Mouse (Mus musculus) hindbrain, postnatal 0 days (tissue): ENCODE results near the gene Nono. TPM values are rescaled to one million over a fixed set of nuclear protein-coding genes. Genes with fewer than 3 reads are reported as not detected.

ENCODE experiments used
- ATAC-seq: fragments of 200-750 bp; cut with Nextera tagmentation; 2 replicates; pipeline ENCODE4 v1.8.0; 2017; ENCODE audit warnings: mild to moderate bottlenecking, moderate TSS enrichment, moderate library complexity
- DNase-seq: peaks from one replicate; pipeline ENCODE4 v3.0.0-alpha.2; 2015; ENCODE audit warnings: low spot score
- H3K27ac ChIP-seq: fragments of 300-500 bp; sonication (generic); 2 replicates; pipeline ENCODE4 v1.5.1; 2014; ENCODE audit warnings: mild to moderate bottlenecking
- H3K27me3 ChIP-seq: fragments of 300-500 bp; sonication (generic); 2 replicates; pipeline ENCODE4 v1.6.1; 2014; ENCODE audit warnings: low read length, mixed read lengths; ENCODE audit not compliant: insufficient read depth
- H3K36me3 ChIP-seq: fragments of 300-500 bp; sonication (generic); 2 replicates; pipeline ENCODE4 v1.6.1; 2014; ENCODE audit warnings: low read length, mixed read lengths; ENCODE audit not compliant: insufficient read depth
- H3K4me1 ChIP-seq: fragments of 300-500 bp; sonication (generic); 2 replicates; pipeline ENCODE4 v1.6.1; 2014; ENCODE audit warnings: antibody characterized with exemption, low read length, mixed read lengths; ENCODE audit not compliant: insufficient read depth
- H3K4me2 ChIP-seq: fragments of 300-500 bp; sonication (generic); 2 replicates; pipeline ENCODE4 v1.6.1; 2014; ENCODE audit warnings: low read depth, mild to moderate bottlenecking, low read length, moderate library complexity, mixed read lengths
- H3K4me3 ChIP-seq: fragments of 300-500 bp; sonication (generic); 2 replicates; pipeline ENCODE4 v1.5.1; 2014; ENCODE audit warnings: low read length
- H3K9ac ChIP-seq: fragments of 300-500 bp; sonication (generic); replicated peaks from 2 replicates; pipeline ENCODE4 v1.6.1; 2014; ENCODE audit warnings: mild to moderate bottlenecking, low read length, moderate library complexity, mixed read lengths
- H3K9me3 ChIP-seq: fragments of 300-500 bp; sonication (generic); 2 replicates; pipeline ENCODE4 v1.6.1; 2016; ENCODE audit warnings: low read length, mixed read lengths
- CTCF ChIP-seq: IDR thresholded peaks from 2 replicates; pipeline ENCODE4 v1.5.1; 2016; ENCODE audit warnings: antibody characterized with exemption, control low read depth, low read depth
- WGBS: fragments of 180-500 bp; shearing (Covaris S2); extraction: QIAGEN DNeasy Blood & Tissue Kit; methylation state at CpG from one replicate; pipeline ENCODE4 v1.1.7; 2014; 5-methylcytosine and 5-hydroxymethylcytosine counted together
- polyA plus RNA-seq: library from polyadenylated mRNA; unstranded; fragments of >200 nt; fragmentation: Nextera tagmentation; extraction: Ambion mirVana; gene quantifications from 2 replicates; pipeline ENCODE4 v1.2.1, GENCODE M21; 2015
- total RNA-seq: library from RNA; depleted of rRNA; stranded (reverse); fragments of >200 nt; gene quantifications from 2 replicates; pipeline ENCODE4 v1.2.3, GENCODE M21; 2014

Gene Nono
- total and polyA plus RNA-seq, 2 experiments from 2014 or later = 189 to 201 TPM

- Histone ChIP-seq H3K4me2 (no peak overlapping the region), H3K4me1 (no peaks in the 10 kb centered on the region), H3K27ac (no peak overlapping the region), H3K27me3 (no peaks in the 10 kb centered on the region), H3K9me3 (no peaks in the 10 kb centered on the region), H3K36me3 (no peaks in the 10 kb centered on the region), H3K4me3 (no peak overlapping the region), H3K9ac (no peak overlapping the region)
- ATAC-seq (no peak), DNase-seq (peak; percentile 7)
- TF ChIP-seq CTCF = peak; percentile 38
- WGBS = 11% methylated on average over 1 of the region's 1 CpGs
Measured at GRCm38 (mm10) chrX:101427774-101428173, 1.3 kb upstream of the Nono start.

- Histone ChIP-seq H3K9ac (no peak overlapping the region), H3K9me3 (no peaks in the 10 kb centered on the region), H3K4me1 (no peaks in the 10 kb centered on the region), H3K4me3 (peak overlapping the region; percentile 51), H3K36me3 (no peaks in the 10 kb centered on the region), H3K27me3 (no peaks in the 10 kb centered on the region), H3K4me2 (peak overlapping the region; percentile 42), H3K27ac (peak overlapping the region; percentile 74)
- TF ChIP-seq CTCF = no peak
- WGBS = 36% methylated on average over 7 of the region's 7 CpGs
- DNase-seq (peak; percentile 16), ATAC-seq (0 out of 2 replicates have a peak, but pooled peaks have one; percentile 0)
Measured at GRCm38 (mm10) chrX:101428785-101429141, 355 bp upstream of the Nono start.

GRCm38 (mm10) chrX:101429976-101430375 lies 858 bp downstream of the Nono start:
- DNase-seq (peak; percentile 27), ATAC-seq (peak; percentile 33)
- TF ChIP-seq CTCF = no peak
- no peaks in the 10 kb centered on the region for H3K36me3 ChIP-seq
- 34% methylated on average over 14 of the region's 14 CpGs for WGBS
- peak overlapping the region; percentile 88 for H3K27ac ChIP-seq
- peak overlapping the region; percentile 51 for H3K4me3 ChIP-seq
- H3K9ac ChIP-seq = peak overlapping the region; percentile 56
- H3K27me3 ChIP-seq = no peaks in the 10 kb centered on the region
- no peaks in the 10 kb centered on the region for H3K4me1 ChIP-seq
- no peaks in the 10 kb centered on the region for H3K9me3 ChIP-seq
- H3K4me2 ChIP-seq = peak overlapping the region; percentile 58

- DNase-seq (no peak), ATAC-seq (no peak)
- H3K27ac ChIP-seq = no peak within 1 kb of the TSS
- TF ChIP-seq CTCF = no peak
- H3K27me3 ChIP-seq = no peaks in the 10 kb centered on the region
- no peaks in the 10 kb centered on the region for H3K4me1 ChIP-seq
- H3K9ac ChIP-seq = no peak within 1 kb of the TSS
- no peaks in the 10 kb centered on the region for H3K9me3 ChIP-seq
- 69% methylated on average over 4 of the region's 4 CpGs for WGBS
- H3K4me3 ChIP-seq = no peak within 1 kb of the TSS
- no peak within 1 kb of the TSS for H3K4me2 ChIP-seq
- no peaks in the 10 kb centered on the region; the same call in 1 of the 2 replicates for H3K36me3 ChIP-seq
Measured at GRCm38 (mm10) chrX:101448886-101449475, 19.9 kb downstream of the Nono start, which contains the start of gene Itgb1bp2. Itgb1bp2 (plus strand) TSS chrX:101449088.

- no peaks in the 10 kb centered on the region; the same call in 1 of the 2 replicates for H3K36me3 ChIP-seq
- 48% methylated on average over 1 of the region's 1 CpGs for WGBS
- H3K9me3 ChIP-seq = no peaks in the 10 kb centered on the region
- ATAC-seq = no peak
- H3K4me3 ChIP-seq = no peak overlapping the region
- H3K4me2 ChIP-seq = no peak overlapping the region
- H3K27ac ChIP-seq = no peak overlapping the region
- H3K4me1 ChIP-seq = no peaks in the 10 kb centered on the region
- H3K27me3 ChIP-seq = no peaks in the 10 kb centered on the region
- TF ChIP-seq CTCF = no peak
- DNase-seq = no peak
- H3K9ac ChIP-seq = no peak overlapping the region
Measured at GRCm38 (mm10) chrX:101451147-101451546, 22.0 kb downstream of the Nono start.

- 79% methylated on average over 3 of the region's 3 CpGs for WGBS
- no peaks in the 10 kb centered on the region for H3K4me1 ChIP-seq
- no peak overlapping the region for H3K4me3 ChIP-seq
- no peak overlapping the region for H3K27ac ChIP-seq
- TF ChIP-seq CTCF = no peak
- no peaks in the 10 kb centered on the region; the same call in 1 of the 2 replicates for H3K36me3 ChIP-seq
- DNase-seq (no peak), ATAC-seq (no peak)
- H3K4me2 ChIP-seq = no peak overlapping the region
- no peaks in the 10 kb centered on the region for H3K9me3 ChIP-seq
- H3K9ac ChIP-seq = no peak overlapping the region
- no peaks in the 10 kb centered on the region for H3K27me3 ChIP-seq
Measured at GRCm38 (mm10) chrX:101451591-101451990, 22.5 kb downstream of the Nono start.

- WGBS = 96% methylated on average over 4 of the region's 4 CpGs
- DNase-seq = no peak
- no peaks in the 10 kb centered on the region for H3K36me3 ChIP-seq
- H3K4me3 ChIP-seq = no peak overlapping the region
- H3K4me2 ChIP-seq = no peak overlapping the region
- no peaks in the 10 kb centered on the region for H3K9me3 ChIP-seq
- H3K27me3 ChIP-seq = no peaks in the 10 kb centered on the region
- H3K4me1 ChIP-seq = no peaks in the 10 kb centered on the region
- H3K9ac ChIP-seq = no peak overlapping the region
- no peak overlapping the region for H3K27ac ChIP-seq
- TF ChIP-seq CTCF = no peak
- ATAC-seq = no peak
Measured at GRCm38 (mm10) chrX:101472202-101472601, 43.1 kb downstream of the Nono start.
